Mouse (Mus musculus) liver, postnatal 0 days (tissue): ENCODE measurements at regions not wholly inside any gene's neighbourhood (a gene's known extent, or its start where the extent isn't known, plus 50 kb on each side); places are given as distances from the start of the nearest gene placed in this dataset.

Experiments
- ATAC-seq: fragments of 200-750 bp; cut with Nextera tagmentation; 2 replicates; pipeline ENCODE4 v1.8.0; 2017; ENCODE audit warnings: mild to moderate bottlenecking, moderate library complexity
- DNase-seq: peaks from one replicate; pipeline ENCODE4 v3.0.0-alpha.2; 2016
- H3K27ac ChIP-seq: fragments of 300-500 bp; sonication (generic); 2 replicates; pipeline ENCODE4 v1.5.1; 2014; ENCODE audit warnings: antibody characterized with exemption, moderate library complexity, mild to moderate bottlenecking, low read depth
- H3K27me3 ChIP-seq: fragments of 300-500 bp; sonication (generic); 2 replicates; pipeline ENCODE4 v1.6.1; 2014; ENCODE audit warnings: low read length, control low read depth, mixed read lengths; ENCODE audit not compliant: insufficient read depth
- H3K36me3 ChIP-seq: fragments of 300-500 bp; sonication (generic); replicated peaks from 2 replicates; pipeline ENCODE4 v1.6.1; 2014; ENCODE audit warnings: mild to moderate bottlenecking, control low read depth, low read length, moderate library complexity, mixed read lengths; ENCODE audit not compliant: insufficient read depth
- H3K4me1 ChIP-seq: fragments of 300-500 bp; sonication (generic); 2 replicates; pipeline ENCODE4 v1.6.1; 2014; ENCODE audit warnings: antibody characterized with exemption, mild to moderate bottlenecking, control low read depth; ENCODE audit not compliant: insufficient read depth
- H3K4me2 ChIP-seq: fragments of 300-500 bp; sonication (generic); 2 replicates; pipeline ENCODE4 v1.6.1; 2014; ENCODE audit warnings: low read depth, mild to moderate bottlenecking, low read length, moderate library complexity, mixed read lengths
- H3K4me3 ChIP-seq: fragments of 300-500 bp; sonication (generic); 2 replicates; pipeline ENCODE4 v1.5.1; 2014; ENCODE audit warnings: low read depth, low read length
- H3K9ac ChIP-seq: fragments of 300-500 bp; sonication (generic); replicated peaks from 2 replicates; pipeline ENCODE4 v1.6.1; 2014; ENCODE audit warnings: mild to moderate bottlenecking, moderate library complexity
- H3K9me3 ChIP-seq: fragments of 300-500 bp; sonication (generic); 2 replicates; pipeline ENCODE4 v1.6.1; 2016; ENCODE audit warnings: mild to moderate bottlenecking, control low read depth, low read length, mixed read lengths
- CTCF ChIP-seq: sonication (generic); IDR thresholded peaks from 2 replicates; pipeline ENCODE4 v1.5.1; 2016; ENCODE audit warnings: antibody characterized with exemption, low read depth
- EP300 ChIP-seq: IDR thresholded peaks from 2 replicates; pipeline ENCODE4 v1.6.1; 2016; ENCODE audit warnings: antibody characterized with exemption, low read depth, mild to moderate bottlenecking
- WGBS: fragments of 180-500 bp; shearing (Covaris S2); extraction: QIAGEN DNeasy Blood & Tissue Kit; methylation state at CpG from one replicate; pipeline ENCODE4 v1.1.7; 2014; ENCODE audit not compliant: insufficient replicate concordance; 5-methylcytosine and 5-hydroxymethylcytosine counted together

DNA sequence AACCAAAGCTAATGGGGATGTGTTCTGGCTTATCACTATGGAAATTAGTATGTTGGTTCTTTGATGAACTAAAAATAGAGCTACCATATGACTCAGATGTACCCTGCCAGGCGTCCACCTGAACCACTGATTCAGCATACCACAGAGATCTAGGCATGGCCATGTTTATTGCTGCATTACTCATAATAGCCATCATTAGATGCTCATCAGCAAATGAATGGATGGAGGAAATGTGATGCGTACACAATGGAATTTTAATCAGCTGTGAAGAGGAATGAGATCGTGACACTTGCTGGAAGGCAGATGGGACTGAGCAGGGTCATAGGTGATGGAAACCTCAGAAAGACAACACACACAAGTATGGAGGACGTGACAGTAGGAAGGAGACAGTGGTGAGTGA lies 78.7 kb upstream of the Magi3 start:
- WGBS, result 64% methylated on average over 4 of the region's 4 CpGs
- Histone ChIP-seq H3K27me3 (no peaks in the 10 kb centered on the region), H3K9me3 (no peaks in the 10 kb centered on the region), H3K4me1 (no peaks in the 10 kb centered on the region), H3K4me2 (no peak overlapping the region), H3K27ac (no peak overlapping the region), H3K9ac (no peak overlapping the region), H3K4me3 (no peak overlapping the region), H3K36me3 (no peaks in the 10 kb centered on the region)
- DNase-seq, result no peak
- no peak for TF ChIP-seq CTCF
- TF ChIP-seq EP300, result no peak
- ATAC-seq, result no peak

DNA sequence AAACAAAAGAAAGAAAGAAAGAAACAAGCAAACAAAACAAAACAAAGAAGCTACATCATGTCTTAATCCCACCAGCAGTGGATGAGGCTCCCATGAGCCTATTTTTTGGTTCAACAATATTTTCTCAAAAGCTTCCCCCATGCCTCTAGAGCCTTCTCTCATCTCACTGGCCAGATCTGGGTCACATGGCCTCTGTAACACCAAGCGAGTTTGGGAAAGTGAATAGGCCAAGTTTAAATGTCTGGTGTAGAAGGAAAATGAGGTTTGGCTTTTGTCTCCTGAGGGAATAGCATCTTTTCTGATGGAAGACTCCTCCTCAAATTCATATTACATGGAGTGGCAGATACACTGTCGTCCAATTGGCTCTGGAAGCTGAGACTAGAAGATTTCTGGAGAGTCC lies 78.2 kb upstream of the Magi3 start:
- no peak for DNase-seq
- H3K4me1 ChIP-seq, result no peaks in the 10 kb centered on the region
- no peaks in the 10 kb centered on the region for H3K9me3 ChIP-seq
- TF ChIP-seq EP300, result no peak
- no peak for TF ChIP-seq CTCF
- no peak overlapping the region for H3K27ac ChIP-seq
- H3K4me3 ChIP-seq, result no peak overlapping the region
- no peak for ATAC-seq
- no peaks in the 10 kb centered on the region for H3K36me3 ChIP-seq
- no peak overlapping the region for H3K9ac ChIP-seq
- H3K4me2 ChIP-seq, result no peak overlapping the region
- 68% methylated on average over 2 of the region's 2 CpGs for WGBS
- H3K27me3 ChIP-seq, result no peaks in the 10 kb centered on the region

- DNase-seq, result no peak
- no peaks in the 10 kb centered on the region for H3K4me1 ChIP-seq
- no peak for TF ChIP-seq EP300
- TF ChIP-seq CTCF, result no peak
- no peak overlapping the region for H3K4me3 ChIP-seq
- no peak overlapping the region for H3K9ac ChIP-seq
- H3K36me3 ChIP-seq, result no peaks in the 10 kb centered on the region
- H3K9me3 ChIP-seq, result no peaks in the 10 kb centered on the region
- H3K27ac ChIP-seq, result no peak overlapping the region
- H3K27me3 ChIP-seq, result no peaks in the 10 kb centered on the region
- ATAC-seq, result no peak
- WGBS, result 42% methylated on average over 6 of the region's 6 CpGs
- H3K4me2 ChIP-seq, result no peak overlapping the region
These were observed 76.9 kb upstream of the Magi3 start for GRCm38 (mm10) chr3:104297112-104297511.

- no peak overlapping the region for H3K4me2 ChIP-seq
- H3K9me3 ChIP-seq, result no peaks in the 10 kb centered on the region
- TF ChIP-seq EP300, result no peak
- TF ChIP-seq CTCF, result no peak
- 68% methylated on average over 9 of the region's 9 CpGs for WGBS
- H3K36me3 ChIP-seq, result no peaks in the 10 kb centered on the region
- H3K4me3 ChIP-seq, result no peak overlapping the region
- no peak overlapping the region for H3K9ac ChIP-seq
- no peak for ATAC-seq
- H3K27ac ChIP-seq, result no peak overlapping the region
- no peaks in the 10 kb centered on the region for H3K27me3 ChIP-seq
- DNase-seq, result no peak
- H3K4me1 ChIP-seq, result no peaks in the 10 kb centered on the region
These were observed 75.7 kb upstream of the Magi3 start for GRCm38 (mm10) chr3:104295856-104296255.

DNA sequence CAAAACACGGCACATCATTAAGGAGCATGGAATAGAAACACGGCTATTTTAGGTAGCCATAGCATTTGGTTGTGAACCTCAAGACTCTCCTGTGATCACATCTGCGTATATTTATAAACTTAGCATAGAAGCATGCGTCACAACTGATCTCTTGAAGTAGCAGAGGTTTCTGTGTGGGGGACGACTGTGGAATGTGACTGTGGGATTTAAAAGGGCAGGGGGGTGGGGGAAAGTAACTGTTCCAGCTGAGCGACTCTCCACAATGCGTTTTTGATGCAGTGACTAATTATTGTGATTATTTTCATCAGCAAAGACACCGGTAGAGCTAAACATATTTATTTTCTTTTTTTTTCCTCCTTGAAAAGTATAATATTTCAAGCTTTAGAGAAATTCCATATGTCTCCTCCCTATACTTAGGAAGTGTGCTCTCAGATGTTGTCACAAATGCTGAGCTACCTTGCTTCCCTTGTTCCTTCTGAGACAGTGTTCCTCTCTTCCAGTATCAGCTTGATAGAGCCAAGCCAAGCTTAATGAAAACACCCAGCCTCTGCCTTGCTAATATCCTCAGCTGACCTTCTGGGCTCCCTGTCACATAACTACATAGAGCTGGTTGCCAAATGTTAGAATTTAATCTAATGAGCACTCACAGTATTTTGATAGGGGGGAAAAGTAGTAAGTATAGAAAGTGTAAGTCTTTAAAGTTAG lies 75.0 kb upstream of the Magi3 start:
- WGBS, result 70% methylated on average over 8 of the region's 8 CpGs
- Histone ChIP-seq H3K27ac (no peak overlapping the region), H3K36me3 (no peaks in the 10 kb centered on the region), H3K9me3 (no peaks in the 10 kb centered on the region), H3K27me3 (no peaks in the 10 kb centered on the region), H3K4me3 (no peak overlapping the region), H3K9ac (no peak overlapping the region), H3K4me1 (no peaks in the 10 kb centered on the region), H3K4me2 (no peak overlapping the region)
- TF ChIP-seq EP300, result no peak
- ATAC-seq (no peak), DNase-seq (no peak)

DNA sequence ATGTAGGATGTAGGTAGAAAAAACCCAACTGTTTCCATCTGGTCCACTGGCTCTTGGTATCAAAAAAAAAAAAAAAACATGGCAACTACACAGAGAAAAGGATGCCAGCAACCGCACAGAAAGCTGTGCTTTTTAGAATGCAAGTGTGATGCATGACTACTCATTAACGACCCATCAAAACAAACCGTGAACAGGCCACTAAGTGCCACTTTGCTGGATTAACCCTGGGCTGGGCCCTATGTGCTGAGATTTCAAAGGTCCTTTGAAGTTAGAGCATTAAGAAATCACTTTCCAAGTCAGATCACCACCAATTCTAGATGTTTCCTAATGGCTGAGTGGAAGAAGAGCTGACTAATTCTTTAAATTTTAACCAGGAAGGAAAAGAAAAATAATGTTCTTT lies 73.7 kb upstream of the Magi3 start:
- no peak overlapping the region for H3K4me3 ChIP-seq
- H3K9ac ChIP-seq, result no peak overlapping the region
- no peaks in the 10 kb centered on the region for H3K36me3 ChIP-seq
- ATAC-seq (no peak), DNase-seq (no peak)
- no peaks in the 10 kb centered on the region for H3K27me3 ChIP-seq
- no peak for TF ChIP-seq CTCF
- TF ChIP-seq EP300, result no peak
- no peak overlapping the region for H3K27ac ChIP-seq
- 72% methylated on average over 3 of the region's 3 CpGs for WGBS
- no peaks in the 10 kb centered on the region for H3K4me1 ChIP-seq
- H3K9me3 ChIP-seq, result no peaks in the 10 kb centered on the region
- H3K4me2 ChIP-seq, result no peak overlapping the region
